Mouse (Mus musculus): ENCODE measurements around the gene 1700028K03Rik.

DNA sequence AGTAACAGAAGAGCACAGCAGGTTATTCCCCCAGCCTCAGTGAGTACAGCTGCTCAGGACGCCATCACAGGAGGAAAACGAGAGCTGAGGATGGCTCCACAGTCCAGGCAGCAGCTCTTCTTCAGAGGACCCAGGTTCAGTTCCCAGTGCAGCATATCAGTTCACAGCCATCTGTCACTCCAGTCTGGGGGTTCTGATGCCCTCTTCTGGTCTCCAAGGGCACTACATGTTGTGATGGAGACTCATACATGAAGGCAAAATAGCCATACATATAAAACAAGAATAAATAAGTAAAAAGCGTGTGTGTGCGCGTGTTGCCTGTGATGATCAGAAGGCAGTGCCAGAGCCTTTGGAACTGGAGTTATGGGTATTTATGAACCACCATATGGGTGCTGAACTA is 39.8 kb upstream of the 1700028K03Rik start:
- no peak for TF ChIP-seq CTCF (IDR thresholded peaks at IDR 0.05; ENCODE audit: insufficient read depth, low read depth, low read length)
- TF ChIP-seq POLR2A (IDR thresholded peaks at IDR 0.05; ENCODE audit: insufficient read depth, low read depth, low read length), result no peak
